Mouse (Mus musculus): Measurements from ENCODE around the gene Rpl36-ps4.

Rpl36-ps4 gene

DNA sequence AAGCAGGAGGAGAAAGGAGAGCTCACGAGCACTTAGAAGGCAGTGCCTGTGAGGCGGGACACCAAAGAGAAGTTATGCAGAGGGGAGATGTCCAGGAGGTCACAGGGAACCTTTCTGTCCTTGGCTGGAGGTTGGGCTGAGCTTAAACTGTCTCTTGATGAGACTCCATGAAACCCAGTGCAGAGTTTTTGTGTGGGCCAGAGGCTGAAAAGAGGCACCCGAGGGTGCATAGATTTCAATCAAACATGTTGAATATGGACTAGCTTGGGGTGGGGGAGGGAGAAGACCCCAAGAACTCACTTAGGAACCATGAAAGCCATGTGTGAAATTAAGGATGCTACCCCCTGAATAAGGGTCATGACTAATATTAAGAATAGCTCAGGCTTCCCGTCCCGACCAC, at the start of gene Rpl36-ps4:
Rpl36-ps4 (plus strand) TSS at position 301 of the 400 bp plus-strand sequence.
- CTCF ChIA-PET: no interaction called here

DNA sequence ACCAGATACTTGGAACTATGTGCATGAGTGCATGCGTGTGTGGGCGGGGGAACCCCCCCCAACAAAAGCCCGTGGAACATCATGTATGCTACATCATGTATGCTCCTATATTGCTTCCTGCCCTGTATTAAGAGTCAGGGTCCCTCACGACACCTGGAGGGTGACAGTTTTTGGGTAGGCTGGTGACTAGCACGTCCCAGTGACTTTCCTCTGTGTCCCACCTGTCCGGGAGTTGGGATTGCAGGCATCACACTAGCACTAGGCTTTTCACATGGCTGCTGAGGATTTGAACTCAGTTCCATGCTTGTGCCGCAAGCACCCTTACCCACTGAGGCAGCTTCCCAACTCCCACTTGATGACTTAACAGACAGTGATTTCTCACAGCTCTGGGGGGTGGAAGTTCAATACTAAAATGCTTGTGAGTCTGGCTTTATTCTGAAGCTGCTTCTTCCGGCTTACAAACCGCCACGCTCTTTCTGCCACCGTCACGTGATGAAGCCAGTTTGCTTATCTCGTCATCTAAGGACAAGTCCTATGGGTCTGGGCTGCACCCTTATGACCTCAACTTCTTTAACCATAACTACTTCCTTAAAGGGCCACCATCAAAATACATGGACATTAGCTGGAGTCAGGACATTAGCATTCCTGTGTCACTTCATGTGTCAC, 49.2 kb upstream of the Rpl36-ps4 start:
- CTCF ChIA-PET: no interaction called here

DNA sequence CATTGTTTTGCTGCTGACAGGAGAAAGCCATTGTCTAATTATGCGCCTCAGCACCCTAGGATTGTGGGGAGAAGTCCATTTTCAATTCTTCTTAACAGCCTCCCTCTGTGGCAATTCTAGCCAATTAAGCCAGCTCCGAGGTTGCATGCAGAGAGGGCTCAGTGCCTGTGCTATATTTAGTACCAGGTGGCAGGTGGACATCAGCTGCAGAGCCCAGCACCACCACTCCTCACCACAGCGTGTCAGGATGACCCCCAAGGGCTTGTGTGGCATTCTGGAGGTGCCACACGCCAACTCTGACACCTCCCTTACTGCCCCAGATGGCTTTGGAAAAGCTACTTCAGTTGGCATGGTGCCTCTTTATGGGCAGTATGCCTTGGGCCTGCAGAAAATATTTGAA, 48.5 kb upstream of the Rpl36-ps4 start:
- CTCF ChIA-PET: no interaction called here

DNA sequence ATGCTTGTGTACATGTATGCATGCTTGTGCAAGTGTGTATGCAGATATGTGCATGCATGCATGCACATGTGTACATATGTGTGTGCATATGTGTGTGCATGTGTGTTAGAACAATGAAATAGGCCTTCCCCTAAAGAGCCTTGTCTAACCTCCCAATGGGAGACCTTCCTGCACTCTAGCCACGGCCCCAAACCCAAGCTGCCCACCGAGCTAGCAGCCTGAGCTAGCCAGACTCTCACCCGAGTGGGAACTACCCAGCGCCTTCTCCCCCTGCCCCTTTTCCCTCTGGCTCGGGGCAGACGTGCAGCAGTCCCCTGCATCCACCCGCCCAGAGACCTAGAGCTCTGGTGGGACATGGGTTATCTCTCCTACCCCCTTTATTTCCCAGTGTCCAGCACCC, 47.3 kb upstream of the Rpl36-ps4 start:
- CTCF ChIA-PET: no interaction called here

DNA sequence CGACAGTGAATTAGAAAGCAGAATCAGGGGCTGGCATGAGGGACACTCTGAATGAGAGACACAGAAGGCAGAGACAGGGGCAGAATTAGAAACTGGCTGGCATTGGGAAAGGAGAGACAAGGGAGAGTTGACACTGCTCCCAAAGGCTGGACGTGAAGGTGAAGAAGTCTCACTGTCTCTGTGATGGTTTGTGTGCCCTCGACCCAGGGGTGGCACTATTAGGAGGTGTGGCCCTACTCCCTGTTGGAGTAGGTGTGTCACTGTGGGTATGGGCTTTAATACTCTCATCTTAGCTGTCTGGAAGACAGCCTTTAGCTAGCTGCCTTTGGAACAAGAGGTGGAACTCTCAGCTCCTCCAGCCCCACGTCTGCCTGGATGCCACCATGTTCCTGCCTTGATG, 46.8 kb upstream of the Rpl36-ps4 start:
- CTCF ChIA-PET: no interaction called here

DNA sequence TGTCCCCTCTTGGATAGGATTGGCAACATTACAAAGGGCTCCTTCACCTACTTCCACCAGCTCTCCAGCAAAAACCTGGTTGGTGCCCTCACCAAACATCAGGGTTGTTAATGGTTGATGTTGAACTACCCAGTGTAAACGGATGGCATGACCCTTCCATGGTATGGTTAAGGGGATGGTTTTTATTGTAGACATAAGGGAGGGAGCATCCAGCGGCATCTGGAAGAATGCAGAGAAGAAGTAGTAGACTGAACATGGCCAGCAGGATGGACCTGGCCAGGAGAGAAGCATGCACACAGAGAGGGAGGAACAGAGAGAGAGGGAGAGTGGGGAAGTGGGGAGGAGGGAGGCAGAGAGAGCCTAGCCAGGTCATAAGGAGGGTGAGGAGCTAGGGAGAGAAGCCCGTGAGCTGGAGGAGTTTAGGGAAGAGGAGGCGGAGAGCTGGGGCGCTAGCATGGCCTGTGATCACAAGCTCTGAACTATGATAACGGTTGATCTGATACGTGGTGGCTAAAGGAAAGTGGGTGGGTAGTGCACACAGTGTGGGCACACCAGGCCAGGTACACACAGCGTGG, 45.3 kb upstream of the Rpl36-ps4 start:
- CTCF ChIA-PET: no interaction called here

DNA sequence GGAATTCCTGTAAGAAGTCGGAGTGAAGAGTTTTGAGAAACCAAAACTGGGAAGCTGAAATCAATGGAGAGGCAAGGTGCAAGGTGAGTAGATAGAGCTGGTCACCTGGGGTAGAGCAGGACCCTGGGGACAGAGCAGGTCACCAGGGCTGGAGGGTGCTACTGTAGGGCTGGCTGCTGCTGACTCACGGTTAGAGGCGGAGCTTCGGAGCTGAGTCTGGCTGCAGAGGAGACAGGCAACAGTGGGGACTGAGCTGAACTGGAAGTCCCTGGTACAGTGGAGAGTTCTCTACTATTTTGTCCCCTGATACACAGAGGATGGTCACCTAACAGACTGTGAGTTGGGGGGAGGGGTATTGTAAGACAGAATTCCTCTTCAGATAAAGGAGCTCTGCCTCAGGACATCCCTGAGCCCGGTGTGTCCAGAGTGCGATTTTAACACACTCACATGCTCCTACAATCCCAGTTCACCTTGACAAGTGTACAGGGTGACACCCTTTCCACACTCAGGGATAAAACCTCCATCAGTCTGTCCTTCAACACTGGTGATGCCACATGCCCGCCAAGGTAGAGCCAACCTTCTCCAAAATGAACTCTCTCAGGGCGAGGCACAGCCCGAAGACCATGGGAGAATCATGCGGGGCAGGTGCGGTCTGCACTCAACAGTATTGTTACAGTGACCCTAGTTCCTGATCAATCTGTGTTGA, 44.3 kb upstream of the Rpl36-ps4 start:
- CTCF ChIA-PET: no interaction called here

DNA sequence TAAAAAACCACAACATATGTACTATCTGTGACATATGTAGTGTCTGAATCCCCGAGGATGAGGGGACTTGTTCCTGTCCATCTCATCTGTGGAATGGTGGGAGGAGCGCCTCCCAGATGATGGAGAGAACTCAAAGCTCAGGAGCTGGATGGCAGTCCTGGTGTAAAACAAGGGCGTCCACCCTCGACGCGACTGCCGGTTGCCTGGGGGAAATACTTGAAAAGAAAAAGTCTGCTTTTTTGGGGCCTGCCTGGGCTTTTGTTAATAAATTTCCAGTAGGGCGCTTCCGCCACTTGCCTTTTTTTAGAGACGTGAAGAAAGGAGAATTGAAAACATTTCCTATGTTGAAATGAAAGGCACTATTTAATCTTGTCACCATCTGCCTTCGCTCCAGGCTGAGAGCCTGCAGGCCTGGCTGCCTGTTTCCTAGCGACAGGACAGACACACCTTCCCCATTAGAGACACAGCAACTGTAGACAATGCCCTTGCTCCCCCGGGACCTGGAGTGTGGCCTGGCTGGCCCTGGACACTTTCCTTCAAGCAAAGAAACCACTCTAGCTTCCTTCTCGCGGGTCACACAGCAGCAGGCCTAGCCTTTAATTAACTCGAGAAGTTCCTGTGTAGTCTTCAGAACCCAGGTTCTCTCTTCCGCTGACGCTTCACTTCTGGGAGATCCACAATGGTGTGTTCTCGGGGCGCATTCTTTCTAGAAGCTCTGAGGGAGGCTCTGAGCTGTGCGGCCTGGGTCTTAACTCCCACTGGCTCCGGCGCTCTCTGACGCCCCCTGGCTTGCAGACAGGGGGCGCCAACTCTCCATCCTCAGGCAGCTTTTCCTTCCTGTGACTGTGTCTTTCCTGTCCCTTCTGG, 43.3 kb upstream of the Rpl36-ps4 start:
- CTCF ChIA-PET: no interaction called here

DNA sequence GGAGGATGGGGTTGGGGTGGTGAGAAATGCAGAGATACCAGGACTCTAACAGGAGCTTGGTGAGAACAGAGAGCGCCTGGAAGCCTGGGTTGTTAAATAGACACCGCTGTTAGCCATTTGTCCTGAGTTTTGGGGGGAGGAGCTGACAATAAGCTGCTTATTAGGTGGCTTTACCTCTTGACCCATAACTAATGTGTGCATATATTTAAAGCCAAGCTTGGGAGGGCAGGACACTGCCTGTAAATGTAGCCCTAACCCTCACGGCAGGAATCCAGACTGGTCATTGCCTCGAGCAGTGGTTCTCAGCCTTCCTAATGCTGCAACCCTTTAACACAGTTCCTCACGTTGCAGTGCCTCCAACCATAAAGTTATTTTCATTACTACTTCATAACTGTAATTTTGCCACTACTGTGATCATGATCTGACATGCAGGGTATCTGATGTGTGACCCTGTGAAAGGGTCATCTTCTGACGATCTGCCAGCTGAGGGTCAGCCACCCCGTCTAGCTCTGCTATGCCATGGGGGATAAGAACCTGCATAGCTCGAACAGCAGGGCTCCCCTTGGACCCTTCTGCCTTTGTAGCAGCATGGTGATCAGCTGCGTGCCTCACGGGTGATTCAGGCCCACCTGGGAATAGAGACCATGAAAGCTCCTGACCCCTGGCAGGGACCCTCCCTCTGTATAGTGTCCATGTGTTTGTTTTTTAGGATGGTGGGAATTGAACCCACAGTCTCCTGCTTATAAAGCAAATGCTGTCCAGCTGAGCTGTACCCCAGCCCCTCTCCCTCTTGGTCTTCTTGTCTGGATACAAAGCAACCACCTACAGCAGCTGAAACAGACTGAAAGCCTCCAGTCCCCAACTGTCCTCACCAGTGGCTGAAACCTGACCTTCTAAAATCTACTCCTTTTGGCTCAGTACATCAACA, 42.0 kb upstream of the Rpl36-ps4 start:
- CTCF ChIA-PET: interaction anchor here (0.7 kb wide), 1 partner anchor 14 kb away, joined by 4 read pairs; no protein-coding TSS in a partner anchor

DNA sequence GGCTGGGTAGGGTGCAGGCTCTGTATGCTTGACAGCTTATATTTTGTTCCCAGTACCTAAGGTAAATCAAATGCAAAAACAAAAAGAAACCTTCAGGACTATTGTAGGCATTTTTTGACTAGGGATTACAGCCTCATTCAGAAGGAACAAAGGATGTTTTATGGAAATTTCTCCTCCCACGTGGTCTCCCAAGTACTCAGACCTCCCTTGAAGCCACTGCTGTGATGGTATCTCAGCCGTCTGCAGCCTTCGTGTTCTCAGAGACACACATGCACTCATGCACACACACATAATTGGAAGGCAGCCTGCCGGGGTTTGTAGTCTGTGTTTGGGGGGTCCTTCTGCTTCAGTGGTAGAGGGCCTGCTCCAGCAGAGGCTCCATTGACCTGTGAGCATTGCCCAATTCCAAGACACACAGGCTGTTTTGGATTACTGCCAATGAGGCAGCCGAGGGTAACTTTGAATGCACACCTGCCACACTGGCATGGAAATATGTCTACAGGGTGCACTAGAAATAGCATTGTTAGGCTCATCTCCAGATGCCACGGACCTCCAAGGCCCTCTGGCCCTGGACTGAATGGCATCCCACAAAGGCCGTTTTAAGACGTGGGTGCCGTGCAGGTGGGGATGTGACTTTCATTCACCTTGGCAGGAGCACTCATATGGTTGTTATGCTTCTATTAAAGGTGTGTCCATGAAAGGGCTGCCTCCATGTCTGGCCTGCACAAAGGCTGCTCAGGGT, 41.1 kb upstream of the Rpl36-ps4 start:
- CTCF ChIA-PET: interaction anchor here (0.6 kb wide), 1 partner anchor 81 kb away, joined by 5 read pairs; no protein-coding TSS in a partner anchor

DNA sequence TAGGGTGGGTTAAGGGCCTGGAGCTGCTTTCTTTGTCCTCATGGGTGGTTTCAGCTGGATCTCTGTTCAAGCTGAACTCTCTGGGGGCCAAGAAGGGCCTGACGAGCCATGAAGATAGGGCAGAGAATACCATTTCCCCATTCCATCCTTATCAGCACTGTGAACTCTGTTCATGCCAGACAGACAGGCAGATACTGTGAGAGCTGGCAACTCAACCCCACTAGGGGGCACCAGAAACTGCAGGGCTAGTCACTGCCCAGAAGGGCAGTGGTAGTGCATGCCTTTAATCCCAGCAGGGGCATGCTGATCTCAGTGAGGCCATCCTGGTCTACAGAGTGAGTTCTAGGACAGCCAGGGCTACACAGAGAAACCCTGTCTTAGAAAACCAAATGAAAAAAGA, 38.2 kb upstream of the Rpl36-ps4 start:
- CTCF ChIA-PET: interaction anchor here (0.6 kb wide), 1 partner anchor 188 kb away, joined by 11 read pairs; no protein-coding TSS in a partner anchor

DNA sequence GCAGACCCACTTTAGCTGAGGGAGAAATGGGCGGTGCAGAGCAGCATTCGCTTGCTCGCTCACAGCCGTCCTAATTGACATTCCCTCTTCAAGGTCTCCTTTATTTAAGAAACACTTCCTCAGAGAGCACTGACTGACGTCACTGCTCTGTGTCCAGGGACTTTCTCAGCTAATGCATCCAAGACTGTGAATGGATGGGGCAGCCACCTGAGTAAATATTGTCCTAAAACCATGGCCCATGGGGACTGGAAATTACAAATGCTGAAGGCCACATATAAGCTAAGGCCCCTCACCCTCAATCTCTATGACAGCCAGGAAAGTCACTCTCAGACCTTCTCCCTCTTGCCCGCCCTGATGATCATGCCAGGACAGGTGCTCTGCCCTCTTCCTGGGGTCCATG, 23.6 kb upstream of the Rpl36-ps4 start:
- CTCF ChIA-PET: no interaction called here

DNA sequence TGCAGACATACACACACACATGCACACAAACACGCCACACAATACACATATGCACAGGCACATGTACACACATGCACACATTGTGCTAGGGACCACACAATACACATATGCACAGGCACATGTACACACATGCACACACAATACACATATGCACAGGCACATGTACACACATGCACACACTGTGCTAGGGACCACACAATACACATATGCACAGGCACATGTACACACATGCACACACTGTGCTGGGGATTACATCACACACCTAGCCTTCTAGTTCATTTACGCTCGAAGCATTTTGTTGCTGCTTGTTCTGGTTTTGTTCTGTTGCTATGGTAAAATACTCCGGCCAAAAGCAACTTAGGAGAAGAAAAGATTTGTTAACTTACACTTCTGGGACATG, 20.1 kb upstream of the Rpl36-ps4 start:
- CTCF ChIA-PET: no interaction called here

DNA sequence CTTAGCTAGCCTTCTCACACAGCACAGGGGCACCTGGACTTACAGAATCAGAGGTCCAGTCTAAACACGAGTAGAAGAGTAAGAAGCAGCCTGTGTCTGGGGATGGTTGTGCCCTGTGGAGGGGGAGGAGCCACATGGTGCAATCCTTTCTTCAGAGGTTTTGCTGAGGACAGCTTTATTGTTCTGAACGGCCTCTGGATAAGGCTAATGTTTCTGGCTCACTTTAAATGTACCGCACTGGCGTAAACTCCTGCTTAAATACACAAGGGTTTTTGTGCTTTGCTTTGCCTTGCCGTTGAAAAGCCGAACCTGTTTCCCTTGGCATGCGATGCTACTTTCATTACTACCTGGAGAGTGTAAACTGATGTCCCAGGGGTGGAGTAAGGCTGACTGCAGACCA, 19.6 kb upstream of the Rpl36-ps4 start:
- CTCF ChIA-PET: no interaction called here

DNA sequence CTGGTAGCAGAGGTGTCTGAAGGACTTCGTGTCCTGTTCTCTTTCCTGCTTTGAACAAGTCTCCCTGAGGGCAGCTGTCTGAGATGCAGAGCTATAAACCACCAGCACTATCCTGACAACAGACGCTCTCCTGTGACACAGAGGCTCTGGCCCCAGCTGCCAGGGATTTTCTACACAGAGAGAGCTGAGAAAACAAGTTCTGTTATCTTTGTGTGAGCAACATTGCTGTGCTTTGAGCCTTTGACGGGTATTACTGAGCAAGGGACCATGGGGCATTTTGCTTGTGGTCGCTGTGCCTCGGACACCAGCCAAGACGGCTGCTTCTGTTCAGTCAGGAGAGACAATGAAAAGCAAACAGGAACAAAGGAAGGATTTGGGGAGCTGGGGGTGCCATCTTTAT, 17.6 kb upstream of the Rpl36-ps4 start:
- CTCF ChIA-PET: no interaction called here

DNA sequence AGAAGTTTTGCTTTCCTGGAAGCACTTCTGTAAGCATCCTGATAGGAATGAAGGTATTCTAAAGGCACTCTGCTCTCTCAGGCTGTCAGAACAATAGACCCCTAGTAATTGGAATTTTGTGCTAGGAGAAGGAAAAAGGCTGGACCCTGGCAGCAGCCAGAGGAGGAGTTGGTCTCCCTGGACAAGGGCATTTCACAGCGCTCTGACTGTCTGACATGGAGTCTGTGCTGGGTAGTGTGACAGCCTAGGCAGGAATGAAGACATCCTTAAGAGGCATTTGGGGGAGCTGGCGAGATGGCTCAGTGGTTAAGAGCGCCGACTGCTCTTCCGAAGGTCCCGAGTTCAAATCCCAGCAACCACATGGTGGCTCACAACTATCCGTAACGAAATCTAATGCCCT, 17.1 kb upstream of the Rpl36-ps4 start:
- CTCF ChIA-PET: no interaction called here

DNA sequence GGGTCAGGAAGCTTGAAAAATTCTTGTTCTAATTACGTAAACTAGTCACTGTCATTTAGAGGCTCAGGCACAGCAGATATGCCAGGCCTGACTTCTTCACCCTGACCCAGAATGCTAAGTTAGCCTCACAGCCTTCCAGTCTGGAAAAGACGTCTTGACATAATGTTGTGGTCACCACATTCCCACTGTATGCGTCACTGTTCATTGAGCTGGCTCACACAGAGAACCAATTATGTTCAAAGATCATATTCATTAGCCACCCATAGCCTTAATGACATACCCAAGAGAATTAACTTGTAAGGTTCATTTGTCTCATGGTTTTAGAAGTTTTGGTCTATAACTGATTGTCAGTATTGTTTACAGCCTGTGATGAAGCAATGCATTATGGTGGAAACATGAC, 5.4 kb upstream of the Rpl36-ps4 start:
- CTCF ChIA-PET: no interaction called here

DNA sequence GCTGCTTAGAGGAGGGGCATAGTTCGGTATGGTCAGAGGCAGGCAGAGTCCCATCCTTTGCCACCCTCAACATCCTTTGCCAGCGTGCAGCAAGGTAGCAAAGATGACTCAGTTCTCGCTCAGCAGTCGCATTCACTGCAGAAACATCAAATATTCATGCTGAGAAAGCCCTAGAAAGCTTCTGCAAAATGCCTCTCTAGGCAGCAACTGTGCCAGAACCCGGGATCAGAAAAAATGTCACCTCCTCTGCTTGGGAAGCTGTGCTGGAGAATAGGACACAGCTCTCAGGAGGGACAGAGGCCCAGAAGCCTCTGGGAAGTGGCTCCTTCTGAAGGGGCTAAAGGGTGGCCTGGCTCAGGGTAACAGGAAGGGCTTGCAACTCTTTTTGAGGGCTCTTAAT, 2.7 kb upstream of the Rpl36-ps4 start:
- CTCF ChIA-PET: interaction anchor here (1.0 kb wide), 1 partner anchor 12 kb away, joined by 4 read pairs; no protein-coding TSS in a partner anchor

DNA sequence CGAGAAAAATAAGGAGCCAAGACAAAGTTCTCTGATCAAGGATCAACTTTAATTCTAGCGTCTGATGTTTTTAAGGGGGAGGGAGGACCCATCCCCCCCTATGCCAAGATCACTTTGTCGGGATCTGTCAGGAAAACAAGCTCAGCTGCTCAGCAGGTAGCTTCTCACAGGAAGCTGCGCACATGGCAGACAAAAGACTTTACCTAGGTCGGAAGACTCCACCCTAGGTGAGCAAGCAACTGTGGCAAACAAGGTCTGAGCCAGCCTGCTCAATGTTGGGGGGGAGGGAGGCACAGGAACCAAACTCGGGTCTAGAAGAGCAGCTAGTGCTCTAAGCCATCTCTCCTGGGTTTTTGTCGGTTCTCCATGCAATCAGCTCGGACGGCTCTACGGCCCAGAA, 13.5 kb downstream of the Rpl36-ps4 start:
- CTCF ChIA-PET: no interaction called here

DNA sequence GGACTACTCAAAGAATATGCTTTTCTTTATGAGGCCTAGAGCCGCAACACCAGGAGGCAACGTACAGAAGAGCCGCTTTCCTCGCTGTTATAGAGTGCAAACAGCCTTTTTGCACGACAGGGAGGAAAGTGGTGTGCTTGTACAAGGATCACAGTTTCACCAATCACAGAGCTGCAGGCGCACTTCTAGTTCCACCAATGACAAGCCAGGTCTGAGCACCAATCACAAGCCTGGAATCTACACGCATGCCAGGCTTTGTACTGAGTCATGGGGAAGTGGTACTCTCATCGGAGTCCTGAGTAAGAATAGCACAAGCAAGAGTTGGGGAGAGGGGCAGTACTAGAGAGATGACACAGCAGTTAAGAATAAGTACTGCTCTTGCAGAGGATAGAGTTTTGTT, 14.0 kb downstream of the Rpl36-ps4 start:
- CTCF ChIA-PET: no interaction called here

Measured in spleen, embryonic (tissue).